Mouse (Mus musculus) megakaryocyte, embryonic 14.5 days (primary cell): Measurements from ENCODE around the gene Ryk.

ENCODE experiments used
- FLI1 ChIP-seq: IDR thresholded peaks from 2 replicates; pipeline ENCODE4 v1.6.1; 2012; ENCODE audit warnings: low read length, inconsistent platforms, mixed read lengths
- GATA1 ChIP-seq: IDR thresholded peaks from 3 replicates; pipeline ENCODE4 v1.6.1; 2012; ENCODE audit warnings: mixed read lengths, low read length, inconsistent platforms, borderline replicate concordance

DNA sequence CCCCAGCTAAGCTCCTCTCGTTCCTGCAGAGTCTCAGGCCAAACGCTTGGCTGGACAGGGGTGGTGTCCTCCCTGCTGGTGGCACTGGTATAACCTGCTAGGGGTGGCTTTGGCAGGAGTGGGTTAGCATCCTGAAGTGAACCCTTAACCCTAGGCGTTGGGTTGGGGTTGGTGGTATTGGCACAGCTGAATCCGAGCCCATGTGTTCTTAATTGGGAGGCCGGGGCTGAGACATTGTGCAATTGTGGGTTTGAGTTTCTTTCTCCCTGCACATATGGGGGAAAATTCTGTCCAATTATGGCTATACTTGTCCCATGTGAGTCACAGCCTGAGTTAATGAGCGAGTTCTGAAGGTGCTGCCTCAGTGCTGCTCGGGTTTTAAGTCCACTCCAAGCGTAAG is 7.8 kb downstream of the Ryk start:
- TF ChIP-seq GATA1 (no peak), FLI1 (no peak)
